Mouse (Mus musculus) MEL (cell line): ENCODE results near the gene Cmtm2a.
A peak's percentile ranks its signal among the peaks of the same experiment; 100 is the strongest.

Experiments
- CHD1 ChIP-seq: IDR thresholded peaks from 2 replicates; pipeline ENCODE4 v1.6.1; 2012; ENCODE audit warnings: low read depth, mild to moderate bottlenecking, inconsistent platforms, low read length, improper control_type of control experiment
- CTCF ChIP-seq, 3 experiments: IDR thresholded peaks in 2 of 3; conservative IDR thresholded peaks in 1 of 3; 2 replicates each; pipeline ENCODE4 v1.5.1; 2011 to 2012; ENCODE audit warnings: low read length in 3 of 3, low read depth in 2 of 3, mild to moderate bottlenecking in 2 of 3, improper control_type of control experiment in 1 of 3, inconsistent platforms in 1 of 3, mixed read lengths in 1 of 3, moderate library complexity in 1 of 3; ENCODE audit not compliant: control insufficient read depth in 1 of 3, insufficient read depth in 1 of 3, poor library complexity in 1 of 3, severe bottlenecking in 1 of 3
- EP300 ChIP-seq, 2 experiments: IDR thresholded peaks; 2 replicates each; pipeline ENCODE4 v1.6.1; 2011; ENCODE audit warnings: improper control_type of control experiment in 2 of 2, low read length in 2 of 2, low read depth in 1 of 2, mild to moderate bottlenecking in 1 of 2
- GATA1 ChIP-seq: IDR thresholded peaks from 2 replicates; pipeline ENCODE4 v1.6.1; 2011; ENCODE audit warnings: low read depth, low read length, improper control_type of control experiment
- MEF2A ChIP-seq: IDR thresholded peaks from 2 replicates; pipeline ENCODE4 v1.6.1; 2014; ENCODE audit warnings: low read depth, mild to moderate bottlenecking, inconsistent platforms, low read length, improper control_type of control experiment; ENCODE audit not compliant: poor library complexity, insufficient replicate concordance, severe bottlenecking; ENCODE audit errors: extremely low read depth
- POLR2A ChIP-seq, 2 experiments: IDR thresholded peaks; 2 replicates each; pipeline ENCODE4 v1.6.1; 2011 to 2012; ENCODE audit warnings: low read length in 2 of 2, mild to moderate bottlenecking in 2 of 2, control low read depth in 1 of 2, improper control_type of control experiment in 1 of 2, low read depth in 1 of 2, moderate library complexity in 1 of 2; ENCODE audit not compliant: control insufficient read depth in 1 of 2, insufficient read depth in 1 of 2, poor library complexity in 1 of 2
- RAD21 ChIP-seq: IDR thresholded peaks from 2 replicates; pipeline ENCODE4 v1.6.1; 2011; ENCODE audit warnings: mild to moderate bottlenecking, low read depth, low read length, improper control_type of control experiment
- UBTF ChIP-seq: IDR thresholded peaks from 2 replicates; pipeline ENCODE4 v1.6.1; 2012; ENCODE audit warnings: low read depth, mild to moderate bottlenecking, inconsistent platforms, low read length, improper control_type of control experiment, moderate library complexity, borderline replicate concordance; ENCODE audit not compliant: insufficient read depth
- USF2 ChIP-seq, 2 experiments: IDR thresholded peaks; 2 replicates each; pipeline ENCODE4 v1.6.1; 2011 to 2012; ENCODE audit warnings: improper control_type of control experiment in 2 of 2, low read length in 2 of 2, borderline replicate concordance in 1 of 2, inconsistent platforms in 1 of 2, low read depth in 1 of 2, mild to moderate bottlenecking in 1 of 2; ENCODE audit not compliant: insufficient read depth in 1 of 2
- ZC3H11A ChIP-seq: IDR thresholded peaks from 2 replicates; pipeline ENCODE4 v1.6.1; 2012; ENCODE audit warnings: low read depth, mild to moderate bottlenecking, inconsistent platforms, low read length, improper control_type of control experiment

GRCm38 (mm10) chr8:104239418-104239861 lies 53.5 kb downstream of the Cmtm2a start:
- TF ChIP-seq CTCF (IDR thresholded peaks at IDR 0.05 in 2 of 3, conservative IDR thresholded peaks at IDR 0.05 in 1 of 3; ENCODE audit: control insufficient read depth in 1 of 3, insufficient read depth in 1 of 3, low read depth in 2 of 3, low read length in 3 of 3, poor library complexity in 1 of 3, severe bottlenecking in 1 of 3) (no peak), GATA1 (peak; percentile 89), ZC3H11A (no peak), MEF2A (no peak), RAD21 (no peak), EP300 (IDR thresholded peaks at IDR 0.05; ENCODE audit: low read depth in 1 of 2, low read length in 2 of 2) (peak; percentile 88 to 93), CHD1 (no peak), POLR2A (IDR thresholded peaks at IDR 0.05; ENCODE audit: control insufficient read depth in 1 of 2, insufficient read depth in 1 of 2, low read depth in 1 of 2, low read length in 2 of 2, poor library complexity in 1 of 2) (peak in 1 of 2 experiments; percentile 32; a peak in 1 of 4 replicates), UBTF (no peak), USF2 (IDR thresholded peaks at IDR 0.05; ENCODE audit: borderline replicate concordance in 1 of 2, insufficient read depth in 1 of 2, low read depth in 1 of 2, low read length in 2 of 2) (no peak)
